Mouse (Mus musculus): Measurements from ENCODE around the gene Ntn5.

GRCm38 (mm10) chr7:45649351-45649750 lies 34.5 kb upstream of the Ntn5 start:
- TF ChIP-seq CTCF (IDR thresholded peaks at IDR 0.05): peak; percentile 37
- peak; percentile 58 for TF ChIP-seq POLR2A (IDR thresholded peaks at IDR 0.05; ENCODE audit: insufficient read depth, low read depth, low read length)
